Mouse (Mus musculus) forebrain, embryonic 13.5 days (tissue): ENCODE results near the gene Arl4c. TPM values are rescaled to one million over a fixed set of nuclear protein-coding genes. Genes with fewer than 3 reads are reported as not detected.

Experiments used
- ATAC-seq: fragments of 200-750 bp; cut with Nextera tagmentation; 2 replicates; pipeline ENCODE4 v1.8.0; 2017
- H3K27ac ChIP-seq: fragments of 300-500 bp; sonication (generic); 2 replicates; pipeline ENCODE4 v1.5.1; 2015; ENCODE audit warnings: inconsistent platforms, mild to moderate bottlenecking, moderate library complexity
- H3K27me3 ChIP-seq: fragments of 300-500 bp; sonication (generic); 2 replicates; pipeline ENCODE4 v1.6.1; 2015; ENCODE audit warnings: mild to moderate bottlenecking, inconsistent platforms
- H3K36me3 ChIP-seq: fragments of 300-500 bp; sonication (generic); 2 replicates; pipeline ENCODE4 v1.6.1; 2015; ENCODE audit warnings: mild to moderate bottlenecking, inconsistent platforms; ENCODE audit not compliant: poor library complexity, severe bottlenecking
- H3K4me1 ChIP-seq: fragments of 300-500 bp; sonication (generic); 2 replicates; pipeline ENCODE4 v1.6.1; 2015; ENCODE audit warnings: inconsistent platforms
- H3K4me2 ChIP-seq: fragments of 300-500 bp; sonication (generic); 2 replicates; pipeline ENCODE4 v1.6.1; 2015; ENCODE audit warnings: inconsistent platforms, mild to moderate bottlenecking, moderate library complexity
- H3K4me3 ChIP-seq: fragments of 300-500 bp; sonication (generic); 2 replicates; pipeline ENCODE4 v1.5.1; 2015; ENCODE audit warnings: mild to moderate bottlenecking, inconsistent platforms
- H3K9ac ChIP-seq: fragments of 300-500 bp; sonication (generic); 2 replicates; pipeline ENCODE4 v1.6.1; 2015; ENCODE audit warnings: mild to moderate bottlenecking, inconsistent platforms
- H3K9me3 ChIP-seq: fragments of 300-500 bp; sonication (generic); replicated peaks from 2 replicates; pipeline ENCODE4 v1.6.1; 2016; ENCODE audit warnings: inconsistent platforms
- WGBS: fragments of 180-500 bp; shearing (Covaris S2); methylation state at CpG from one replicate; pipeline ENCODE4 v1.1.7; 2015; 5-methylcytosine and 5-hydroxymethylcytosine counted together
- polyA plus RNA-seq: library from polyadenylated mRNA; unstranded; fragments of >200 nt; fragmentation: Nextera tagmentation; extraction: Ambion mirVana; gene quantifications from 2 replicates; pipeline ENCODE4 v1.2.1, GENCODE M21; 2015

Arl4c gene
- polyA plus RNA-seq, 1 experiment from 2014 or later = 25.3 TPM

DNA sequence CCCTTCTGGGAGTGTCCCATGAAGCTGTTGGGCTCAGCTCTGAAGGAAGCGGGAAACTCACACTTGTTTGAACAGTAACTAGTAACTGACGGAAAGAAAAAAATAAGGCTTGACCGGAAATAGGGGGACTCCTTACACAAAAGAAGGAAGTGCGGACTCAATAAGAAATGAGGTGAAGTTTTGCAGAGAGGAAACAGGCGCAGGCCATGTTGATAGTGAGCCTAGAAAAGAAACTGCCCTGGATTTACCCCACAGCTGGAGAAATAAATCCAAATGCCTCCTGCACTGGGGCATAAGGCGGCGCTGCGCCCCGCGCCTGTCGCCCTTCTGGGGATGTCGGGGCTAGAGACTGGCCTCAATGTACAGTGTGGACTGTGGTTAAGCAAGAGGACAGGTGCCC, 66.4 kb downstream of the Arl4c start:
- Histone ChIP-seq H3K36me3 (no peaks in the 10 kb centered on the region), H3K4me2 (no peak overlapping the region), H3K9me3 (no peaks in the 10 kb centered on the region), H3K27ac (no peak overlapping the region), H3K4me3 (no peak overlapping the region), H3K27me3 (no peaks in the 10 kb centered on the region), H3K4me1 (peaks cover 9% of the 10 kb centered on the region), H3K9ac (no peak overlapping the region)
- WGBS = 92% methylated on average over 12 of the region's 12 CpGs
- no peak for ATAC-seq

DNA sequence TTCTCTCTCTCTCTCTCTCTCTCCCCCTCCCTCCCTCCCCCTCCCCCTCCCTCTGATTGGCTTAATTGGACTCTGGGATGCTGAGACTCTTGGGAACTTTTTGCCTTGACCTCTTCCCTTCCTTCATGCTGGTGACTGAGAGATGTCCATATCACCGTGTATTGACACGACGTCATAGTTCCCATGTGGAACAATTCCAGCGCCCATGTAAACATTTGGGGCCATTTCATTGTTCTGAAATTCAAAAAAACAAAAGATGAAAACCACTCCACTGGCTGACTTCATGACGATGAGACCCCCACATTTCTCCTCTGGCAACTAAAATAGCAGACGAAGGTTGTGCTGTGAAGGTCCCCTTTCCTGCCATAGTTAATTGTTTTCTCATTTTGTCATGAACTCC, 69.2 kb downstream of the Arl4c start:
- ATAC-seq = no peak
- H3K27me3 ChIP-seq = no peaks in the 10 kb centered on the region
- WGBS = 71% methylated on average over 6 of the region's 6 CpGs

DNA sequence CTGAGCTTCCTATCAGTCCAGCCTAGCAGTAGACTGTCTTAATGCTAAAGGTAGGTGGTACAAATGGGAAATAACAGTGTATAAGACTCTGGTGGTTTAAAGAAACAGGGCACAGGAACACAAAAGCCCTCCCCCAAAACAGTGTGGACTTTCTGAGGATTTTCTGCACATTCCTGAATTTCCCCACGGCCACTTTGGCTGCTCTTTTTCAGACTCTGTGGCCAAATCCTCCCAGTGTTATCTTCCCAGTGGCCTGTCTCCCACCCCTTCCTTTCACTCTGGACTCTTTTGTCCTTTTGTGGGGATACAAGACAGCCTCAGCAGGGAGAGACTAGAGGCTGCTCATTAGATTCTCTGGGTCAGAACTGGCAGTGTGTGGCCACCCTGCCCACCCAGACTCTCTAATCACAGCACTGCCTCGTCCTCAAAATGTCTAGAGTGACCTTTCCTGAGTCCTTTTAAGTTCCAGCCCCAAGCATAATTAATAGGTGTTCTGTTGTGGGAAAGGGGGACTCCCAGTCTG, 72.0 kb downstream of the Arl4c start:
- H3K4me3 ChIP-seq = no peak overlapping the region
- no peaks in the 10 kb centered on the region for H3K36me3 ChIP-seq
- H3K27me3 ChIP-seq = no peaks in the 10 kb centered on the region
- H3K9ac ChIP-seq = no peak overlapping the region
- H3K9me3 ChIP-seq = no peaks in the 10 kb centered on the region
- H3K27ac ChIP-seq = no peak overlapping the region
- 8% methylated on average over 2 of the region's 2 CpGs for WGBS
- H3K4me2 ChIP-seq = no peak overlapping the region
- 0 out of 2 replicates have a peak, but pooled peaks cover 3% of the 10 kb centered on the region for H3K4me1 ChIP-seq
- ATAC-seq = no peak

More for the DNA sequence above, 69.2 kb downstream of the Arl4c start:
- Histone ChIP-seq H3K4me3 (no peak overlapping the region), H3K36me3 (no peaks in the 10 kb centered on the region), H3K27ac (no peak overlapping the region), H3K4me2 (no peak overlapping the region), H3K4me1 (0 out of 2 replicates have a peak, but pooled peaks cover 3% of the 10 kb centered on the region), H3K9ac (no peak overlapping the region), H3K9me3 (no peaks in the 10 kb centered on the region)

DNA sequence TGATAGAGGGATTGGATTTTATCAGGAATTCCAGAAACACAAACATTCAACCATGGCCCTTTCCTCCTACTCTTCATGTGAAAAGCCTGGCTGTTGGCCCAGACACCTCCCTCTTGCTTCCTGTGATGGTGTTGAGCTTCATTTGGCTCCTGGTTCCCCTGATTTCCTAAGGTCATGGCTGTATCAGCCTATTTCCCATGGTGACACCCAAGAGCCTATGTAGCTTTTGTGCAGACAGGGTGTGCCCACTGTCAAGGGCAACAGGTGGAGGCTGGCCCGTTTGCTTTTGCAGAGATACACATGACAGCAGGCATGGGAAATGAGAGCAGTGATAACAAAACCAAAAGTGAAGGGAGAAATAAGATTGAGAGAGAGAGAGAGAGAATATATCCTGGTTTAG, 76.8 kb downstream of the Arl4c start:
- Histone ChIP-seq H3K36me3 (no peaks in the 10 kb centered on the region), H3K27me3 (no peaks in the 10 kb centered on the region), H3K4me2 (no peak overlapping the region), H3K4me1 (peaks cover 17% of the 10 kb centered on the region), H3K27ac (no peak overlapping the region), H3K9me3 (no peaks in the 10 kb centered on the region), H3K4me3 (no peak overlapping the region), H3K9ac (no peak overlapping the region)
- WGBS = 92% methylated on average over 1 of the region's 1 CpGs
- ATAC-seq = no peak

DNA sequence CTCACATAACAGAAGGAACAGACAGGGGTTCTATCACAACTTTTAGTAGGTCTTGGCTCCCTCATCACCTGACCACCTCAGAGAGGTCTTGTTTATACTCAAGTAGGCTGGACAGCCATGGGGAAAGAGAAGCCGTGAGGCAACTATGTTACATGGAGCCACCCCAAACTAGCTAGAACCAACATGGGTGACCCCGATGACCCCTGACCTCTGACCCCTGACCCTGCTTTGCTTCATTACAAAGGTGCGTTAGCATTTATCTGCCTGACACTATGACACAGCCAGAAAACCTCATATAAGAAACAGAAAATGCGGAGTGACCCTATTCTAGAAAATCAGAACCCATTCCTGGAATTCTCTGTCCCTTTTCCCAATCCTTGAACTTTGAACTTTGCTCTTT, 77.6 kb downstream of the Arl4c start:
- Histone ChIP-seq H3K36me3 (no peaks in the 10 kb centered on the region), H3K9ac (no peak overlapping the region), H3K4me1 (peaks cover 15% of the 10 kb centered on the region), H3K27ac (no peak overlapping the region), H3K9me3 (no peaks in the 10 kb centered on the region), H3K4me3 (no peak overlapping the region), H3K27me3 (no peaks in the 10 kb centered on the region), H3K4me2 (no peak overlapping the region)
- 97% methylated on average over 4 of the region's 4 CpGs for WGBS
- ATAC-seq = no peak

DNA sequence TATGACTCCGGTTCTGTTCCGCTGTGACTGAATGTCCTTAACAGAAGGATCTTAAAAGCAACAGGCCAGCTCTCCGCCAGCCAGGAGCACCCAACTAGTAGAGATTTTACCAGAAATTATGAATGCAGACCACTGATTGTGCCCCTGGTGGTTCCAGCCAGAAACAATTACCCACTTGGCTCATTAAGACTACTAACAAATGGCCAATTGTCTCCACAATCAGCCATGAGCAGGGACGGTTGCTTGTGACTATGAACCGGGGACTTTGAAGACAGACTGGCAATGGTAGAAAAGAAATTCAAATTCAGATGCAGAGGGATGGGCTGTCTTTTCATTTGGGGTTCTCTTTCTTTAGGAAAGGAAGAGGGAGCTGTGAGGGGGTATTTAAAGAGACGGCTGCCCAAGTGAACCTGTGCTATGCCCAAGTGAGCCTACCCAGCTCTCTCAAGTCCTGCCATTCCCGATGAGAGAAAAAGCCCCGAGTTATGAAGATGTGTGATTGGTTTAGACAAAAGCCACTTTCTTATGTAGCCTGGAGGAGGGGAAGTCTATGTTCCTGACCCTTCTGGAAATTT, 78.4 kb downstream of the Arl4c start:
- Histone ChIP-seq H3K9me3 (no peaks in the 10 kb centered on the region), H3K4me2 (no peak overlapping the region), H3K36me3 (no peaks in the 10 kb centered on the region), H3K4me1 (peaks cover 15% of the 10 kb centered on the region), H3K4me3 (no peak overlapping the region), H3K27ac (peak overlapping the region; percentile 67), H3K27me3 (no peaks in the 10 kb centered on the region), H3K9ac (no peak overlapping the region)
- WGBS = 30% methylated on average over 8 of the region's 8 CpGs
- ATAC-seq = peak; percentile 78

Other genes starting within 250 kb of the Arl4c start
- gene Glrp1, start 192.2 kb downstream of the Arl4c start, polyA plus RNA-seq = not detected in 2 replicates